Mouse (Mus musculus) megakaryocyte, embryonic 14.5 days (primary cell): ENCODE data around the gene Cd8b1. TPM values are rescaled to one million over a fixed set of nuclear protein-coding genes. Genes with fewer than 3 reads are reported as not detected.

Source experiments
- H3K27me3 ChIP-seq: replicated peaks from 2 replicates; pipeline ENCODE3; 2012; ENCODE audit warnings: inconsistent platforms
- H3K36me3 ChIP-seq: replicated peaks from 2 replicates; pipeline ENCODE3; 2012; ENCODE audit warnings: low read length, inconsistent platforms, mixed read lengths
- H3K4me1 ChIP-seq: 2 replicates; pipeline ENCODE4 v1.6.1; 2012; ENCODE audit warnings: inconsistent platforms
- H3K4me3 ChIP-seq: replicated peaks from 2 replicates; pipeline ENCODE3; 2012; ENCODE audit warnings: moderate library complexity, mild to moderate bottlenecking, inconsistent platforms
- H3K9me3 ChIP-seq: 2 replicates; pipeline ENCODE4 v1.6.1; 2012; ENCODE audit warnings: inconsistent platforms
- FLI1 ChIP-seq: IDR thresholded peaks from 2 replicates; pipeline ENCODE4 v1.6.1; 2012; ENCODE audit warnings: low read length, inconsistent platforms, mixed read lengths
- GATA1 ChIP-seq: IDR thresholded peaks from 3 replicates; pipeline ENCODE4 v1.6.1; 2012; ENCODE audit warnings: mixed read lengths, low read length, inconsistent platforms, borderline replicate concordance
- polyA plus RNA-seq: library from polyadenylated mRNA; stranded (reverse); fragments of >175 nt; gene quantifications from 2 replicates; pipeline ENCODE4 v1.2.3, GENCODE M21; 2012; ENCODE audit warnings: low replicate concordance; ENCODE audit not compliant: insufficient read depth

Cd8b1 gene
- polyA plus RNA-seq, 1 experiment: not detected

GRCm38 (mm10) chr6:71339351-71339750 lies 16.8 kb downstream of the Cd8b1 start:
- no peak overlapping the region for H3K4me3 ChIP-seq

DNA sequence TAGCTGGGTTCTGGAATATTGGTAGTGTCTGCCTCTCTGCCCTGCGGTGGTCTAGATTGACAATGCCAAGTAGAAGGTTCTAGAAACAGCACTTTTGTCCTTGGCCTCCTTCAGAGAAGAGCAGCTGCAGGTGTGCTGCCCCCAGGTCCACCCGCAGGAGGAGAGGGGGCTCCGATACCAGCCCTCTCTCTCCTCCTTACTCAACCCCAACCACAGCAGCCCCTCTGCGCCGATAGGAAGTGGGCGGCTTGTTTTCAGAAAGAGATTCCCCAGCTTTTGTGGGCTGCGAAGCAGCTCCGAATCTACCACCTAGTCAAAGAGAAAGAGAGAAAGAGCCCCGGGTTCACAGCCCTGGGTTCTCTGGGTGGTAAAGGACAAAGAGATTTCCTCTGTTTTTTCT lies 18.6 kb downstream of the Cd8b1 start:
- no peak for TF ChIP-seq GATA1
- no peak for TF ChIP-seq FLI1
- no peaks in the 10 kb centered on the region for H3K4me1 ChIP-seq
- H3K36me3 ChIP-seq: no peaks in the 10 kb centered on the region
- H3K27me3 ChIP-seq: peaks cover 5% of the 10 kb centered on the region
- no peak overlapping the region for H3K4me3 ChIP-seq
- no peaks in the 10 kb centered on the region for H3K9me3 ChIP-seq

More at GRCm38 (mm10) chr6:71339351-71339750, 16.8 kb downstream of the Cd8b1 start:
- TF ChIP-seq GATA1 (no peak), FLI1 (no peak)
- no peaks in the 10 kb centered on the region for H3K9me3 ChIP-seq
- no peaks in the 10 kb centered on the region for H3K36me3 ChIP-seq
- H3K27me3 ChIP-seq: peaks cover 7% of the 10 kb centered on the region
- no peaks in the 10 kb centered on the region for H3K4me1 ChIP-seq

DNA sequence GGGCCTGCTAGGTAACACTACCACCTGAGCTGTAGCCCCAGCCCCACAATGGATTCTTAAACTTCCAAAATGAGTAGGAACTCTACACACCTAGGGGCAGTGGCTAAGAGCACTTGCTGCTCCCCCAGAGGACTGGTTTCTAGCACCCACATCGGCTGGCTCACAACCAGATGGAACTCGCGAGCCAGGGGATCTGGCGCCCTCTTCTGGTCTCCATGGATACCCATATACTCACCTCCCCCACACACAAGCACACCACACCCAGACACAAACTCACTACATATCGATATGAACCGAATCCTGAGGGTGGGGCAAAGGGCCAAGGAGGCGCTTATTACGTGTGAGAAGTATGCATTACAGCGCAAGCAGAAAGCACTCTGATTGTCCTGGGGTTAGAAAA lies 25.4 kb downstream of the Cd8b1 start:
- no peaks in the 10 kb centered on the region for H3K27me3 ChIP-seq
- H3K4me1 ChIP-seq: no peaks in the 10 kb centered on the region
- no peak overlapping the region for H3K4me3 ChIP-seq

DNA sequence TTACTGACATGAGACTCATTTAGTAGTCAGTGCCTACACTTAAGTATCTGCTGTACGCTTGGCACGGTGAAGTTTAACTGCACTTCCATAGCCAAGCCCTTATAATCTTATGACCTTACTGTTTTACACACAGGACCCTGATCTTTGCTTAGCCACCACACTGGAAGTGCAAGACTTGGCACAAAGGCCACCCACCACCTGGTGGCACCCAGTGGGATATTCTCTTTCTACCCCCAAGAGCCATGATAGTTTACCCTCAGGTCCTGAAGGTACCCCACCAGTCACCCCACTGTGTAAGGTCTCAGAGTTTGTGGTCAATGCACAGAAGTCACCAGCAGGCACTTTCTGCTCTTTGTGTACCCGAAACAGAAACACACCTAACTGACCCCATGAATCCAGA lies 28.6 kb downstream of the Cd8b1 start:
- Histone ChIP-seq H3K27me3 (peaks cover 3% of the 10 kb centered on the region), H3K9me3 (peaks cover 6% of the 10 kb centered on the region), H3K36me3 (no peaks in the 10 kb centered on the region), H3K4me1 (no peaks in the 10 kb centered on the region), H3K4me3 (no peak overlapping the region)
- TF ChIP-seq FLI1 (no peak), GATA1 (no peak)

More for the DNA sequence above, 25.4 kb downstream of the Cd8b1 start:
- H3K36me3 ChIP-seq: no peaks in the 10 kb centered on the region
- no peak for TF ChIP-seq FLI1
- TF ChIP-seq GATA1: no peak
- H3K9me3 ChIP-seq: peaks cover 6% of the 10 kb centered on the region

DNA sequence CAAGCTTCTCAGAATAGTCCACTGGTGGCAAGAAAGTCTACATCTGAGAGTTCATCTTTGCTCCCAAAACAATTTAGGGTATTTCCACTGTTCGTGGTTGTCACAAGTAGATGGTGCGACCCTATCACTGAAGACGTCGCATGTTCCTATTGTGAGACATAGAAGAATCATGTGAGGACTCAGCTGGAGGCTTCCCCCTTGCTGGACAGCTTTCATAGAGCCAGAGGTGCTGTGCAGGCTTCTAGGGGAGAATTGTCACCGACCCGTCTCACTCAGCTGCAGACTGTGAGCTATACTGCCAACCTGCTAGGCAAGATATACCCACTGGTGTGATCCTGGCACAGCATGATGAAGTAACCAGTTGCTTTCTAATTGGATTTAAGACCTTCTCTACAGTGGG lies 29.6 kb downstream of the Cd8b1 start:
- Histone ChIP-seq H3K4me3 (no peak overlapping the region), H3K9me3 (peaks cover 6% of the 10 kb centered on the region), H3K36me3 (no peaks in the 10 kb centered on the region), H3K27me3 (peaks cover 3% of the 10 kb centered on the region), H3K4me1 (no peaks in the 10 kb centered on the region)
- TF ChIP-seq FLI1 (no peak), GATA1 (no peak)

GRCm38 (mm10) chr6:71352866-71353427 lies 30.4 kb downstream of the Cd8b1 start:
- no peak overlapping the region for H3K4me3 ChIP-seq
- no peaks in the 10 kb centered on the region for H3K4me1 ChIP-seq
- H3K27me3 ChIP-seq: peaks cover 3% of the 10 kb centered on the region
- H3K36me3 ChIP-seq: no peaks in the 10 kb centered on the region
- peaks cover 3% of the 10 kb centered on the region for H3K9me3 ChIP-seq
- TF ChIP-seq GATA1 (no peak), FLI1 (no peak)

DNA sequence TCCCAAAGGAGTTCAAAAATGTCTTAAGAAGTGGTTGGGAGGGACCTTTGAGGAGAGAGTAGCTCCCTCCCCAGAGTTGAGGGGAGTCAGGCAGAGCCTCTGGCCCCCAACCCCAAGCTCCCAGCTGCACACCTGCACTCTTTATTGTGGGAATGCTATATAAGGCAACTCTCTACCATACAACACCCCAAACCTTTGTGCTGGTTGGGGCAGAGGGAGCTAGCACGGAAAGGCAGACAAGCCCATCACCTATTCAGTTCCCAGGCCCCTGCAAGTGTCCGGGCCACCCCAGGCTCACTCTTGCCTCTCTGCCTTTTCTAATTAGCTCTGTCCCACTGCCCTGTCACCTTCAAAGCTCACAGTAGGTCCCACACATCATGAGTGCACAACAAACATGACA lies 31.1 kb downstream of the Cd8b1 start:
- TF ChIP-seq GATA1 (no peak), FLI1 (no peak)
- Histone ChIP-seq H3K27me3 (peaks cover 5% of the 10 kb centered on the region), H3K36me3 (no peaks in the 10 kb centered on the region), H3K4me1 (no peaks in the 10 kb centered on the region), H3K4me3 (no peak overlapping the region), H3K9me3 (no peaks in the 10 kb centered on the region)

GRCm38 (mm10) chr6:71357493-71357892 lies 34.9 kb downstream of the Cd8b1 start:
- Histone ChIP-seq H3K9me3 (no peaks in the 10 kb centered on the region), H3K4me3 (no peak overlapping the region), H3K4me1 (no peaks in the 10 kb centered on the region), H3K27me3 (peaks cover 7% of the 10 kb centered on the region), H3K36me3 (no peaks in the 10 kb centered on the region)
- no peak for TF ChIP-seq FLI1
- TF ChIP-seq GATA1: no peak

DNA sequence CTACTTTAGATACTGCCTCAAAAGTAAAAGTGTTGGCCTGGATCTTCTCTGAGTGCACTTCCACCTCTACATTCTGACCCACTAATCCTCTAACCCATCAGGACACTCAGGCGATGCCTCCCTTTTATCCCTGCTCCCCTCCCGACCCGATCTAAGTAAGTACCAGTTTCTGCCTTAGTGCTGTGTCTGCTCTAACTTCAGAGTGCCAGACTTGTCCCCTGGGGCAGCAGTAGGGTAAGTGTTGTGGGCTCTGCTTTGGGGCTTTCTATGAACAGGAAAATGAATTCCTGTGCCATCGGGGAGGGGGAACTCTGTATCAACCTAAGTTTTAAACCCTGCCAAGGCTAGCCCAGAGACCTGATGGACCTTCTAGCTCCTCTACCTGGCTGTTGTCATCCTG lies 37.6 kb downstream of the Cd8b1 start:
- peaks cover 4% of the 10 kb centered on the region for H3K27me3 ChIP-seq
- no peak overlapping the region for H3K4me3 ChIP-seq
- H3K36me3 ChIP-seq: no peaks in the 10 kb centered on the region
- no peaks in the 10 kb centered on the region for H3K4me1 ChIP-seq
- H3K9me3 ChIP-seq: no peaks in the 10 kb centered on the region
- no peak for TF ChIP-seq FLI1
- TF ChIP-seq GATA1: no peak

GRCm38 (mm10) chr6:71360751-71361150 lies 38.2 kb downstream of the Cd8b1 start:
- H3K4me1 ChIP-seq: no peaks in the 10 kb centered on the region
- TF ChIP-seq GATA1: no peak
- no peak for TF ChIP-seq FLI1
- no peaks in the 10 kb centered on the region for H3K9me3 ChIP-seq
- H3K36me3 ChIP-seq: no peaks in the 10 kb centered on the region
- peaks cover 4% of the 10 kb centered on the region for H3K27me3 ChIP-seq
- no peak overlapping the region for H3K4me3 ChIP-seq

DNA sequence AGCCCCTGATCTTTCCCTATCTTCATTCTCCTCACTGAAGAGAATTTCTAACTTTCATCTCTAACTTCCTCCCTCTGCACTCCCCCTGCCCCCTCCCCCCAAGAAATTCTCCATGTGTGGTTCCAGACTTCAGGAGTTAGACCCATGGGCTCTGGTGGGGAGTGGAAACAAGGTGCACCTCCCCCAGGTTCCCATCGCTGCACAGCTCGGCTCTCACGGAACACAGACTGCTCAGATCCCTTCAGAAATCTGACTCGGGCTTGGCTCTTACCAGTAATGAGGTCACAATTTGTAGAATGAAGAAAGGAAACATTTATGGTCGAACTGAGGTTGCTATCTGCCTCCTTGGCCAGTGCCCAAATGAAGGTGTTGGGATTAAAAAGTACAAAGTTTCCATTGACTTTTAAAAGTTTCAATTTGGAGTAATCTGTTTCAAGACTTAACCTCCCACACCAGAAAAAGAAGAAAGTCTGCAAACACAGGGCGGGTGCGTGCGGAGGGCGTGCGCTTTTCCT lies 38.6 kb downstream of the Cd8b1 start:
- Histone ChIP-seq H3K36me3 (no peaks in the 10 kb centered on the region), H3K4me3 (no peak overlapping the region), H3K4me1 (no peaks in the 10 kb centered on the region), H3K9me3 (no peaks in the 10 kb centered on the region), H3K27me3 (peaks cover 4% of the 10 kb centered on the region)
- TF ChIP-seq FLI1: no peak
- no peak for TF ChIP-seq GATA1
